Mouse (Mus musculus) hindbrain, postnatal 0 days (tissue): ENCODE results near the gene BC048507. TPM values are rescaled to one million over a fixed set of nuclear protein-coding genes. Genes with fewer than 3 reads are reported as not detected.
A peak's percentile ranks its signal among the peaks of the same experiment; 100 is the strongest.
"Not testable (repeated sequence)": the region's sequence is repeated elsewhere in the genome, so short reads cannot be mapped to it uniquely, and the experiment has no call there.

Experiments used
- ATAC-seq: fragments of 200-750 bp; cut with Nextera tagmentation; 2 replicates; pipeline ENCODE4 v1.8.0; 2017; ENCODE audit warnings: mild to moderate bottlenecking, moderate TSS enrichment, moderate library complexity
- DNase-seq: peaks from one replicate; pipeline ENCODE4 v3.0.0-alpha.2; 2015; ENCODE audit warnings: low spot score
- H3K27ac ChIP-seq: fragments of 300-500 bp; sonication (generic); 2 replicates; pipeline ENCODE4 v1.5.1; 2014; ENCODE audit warnings: mild to moderate bottlenecking
- H3K27me3 ChIP-seq: fragments of 300-500 bp; sonication (generic); 2 replicates; pipeline ENCODE4 v1.6.1; 2014; ENCODE audit warnings: low read length, mixed read lengths; ENCODE audit not compliant: insufficient read depth
- H3K36me3 ChIP-seq: fragments of 300-500 bp; sonication (generic); 2 replicates; pipeline ENCODE4 v1.6.1; 2014; ENCODE audit warnings: low read length, mixed read lengths; ENCODE audit not compliant: insufficient read depth
- H3K4me1 ChIP-seq: fragments of 300-500 bp; sonication (generic); 2 replicates; pipeline ENCODE4 v1.6.1; 2014; ENCODE audit warnings: antibody characterized with exemption, low read length, mixed read lengths; ENCODE audit not compliant: insufficient read depth
- H3K4me2 ChIP-seq: fragments of 300-500 bp; sonication (generic); 2 replicates; pipeline ENCODE4 v1.6.1; 2014; ENCODE audit warnings: low read depth, mild to moderate bottlenecking, low read length, moderate library complexity, mixed read lengths
- H3K4me3 ChIP-seq: fragments of 300-500 bp; sonication (generic); 2 replicates; pipeline ENCODE4 v1.5.1; 2014; ENCODE audit warnings: low read length
- H3K9ac ChIP-seq: fragments of 300-500 bp; sonication (generic); replicated peaks from 2 replicates; pipeline ENCODE4 v1.6.1; 2014; ENCODE audit warnings: mild to moderate bottlenecking, low read length, moderate library complexity, mixed read lengths
- H3K9me3 ChIP-seq: fragments of 300-500 bp; sonication (generic); 2 replicates; pipeline ENCODE4 v1.6.1; 2016; ENCODE audit warnings: low read length, mixed read lengths
- CTCF ChIP-seq: IDR thresholded peaks from 2 replicates; pipeline ENCODE4 v1.5.1; 2016; ENCODE audit warnings: antibody characterized with exemption, control low read depth, low read depth
- WGBS: fragments of 180-500 bp; shearing (Covaris S2); extraction: QIAGEN DNeasy Blood & Tissue Kit; methylation state at CpG from one replicate; pipeline ENCODE4 v1.1.7; 2014; 5-methylcytosine and 5-hydroxymethylcytosine counted together
- polyA plus RNA-seq: library from polyadenylated mRNA; unstranded; fragments of >200 nt; fragmentation: Nextera tagmentation; extraction: Ambion mirVana; gene quantifications from 2 replicates; pipeline ENCODE4 v1.2.1, GENCODE M21; 2015
- total RNA-seq: library from RNA; depleted of rRNA; stranded (reverse); fragments of >200 nt; gene quantifications from 2 replicates; pipeline ENCODE4 v1.2.3, GENCODE M21; 2014; rRNA removed

BC048507 gene
- total RNA-seq (not detected in 2 replicates), polyA plus RNA-seq (not detected in 2 replicates)

- 87% methylated on average over 11 of the region's 11 CpGs for WGBS
- Histone ChIP-seq H3K4me2 (no peak within 1 kb of the TSS), H3K4me3 (no peak within 1 kb of the TSS), H3K27me3 (no peaks in the 10 kb centered on the region), H3K9me3 (no peaks in the 10 kb centered on the region), H3K4me1 (no peaks in the 10 kb centered on the region), H3K36me3 (no peaks in the 10 kb centered on the region), H3K9ac (no peak within 1 kb of the TSS), H3K27ac (no peak within 1 kb of the TSS)
- TF ChIP-seq CTCF = no peak
- DNase-seq (no peak), ATAC-seq (no peak)
Measured at GRCm38 (mm10) chr13:67863026-67863425, at the start of gene BC048507. Gene BC048507 (plus strand): TSS chr13:67863326.

- no peaks in the 10 kb centered on the region for H3K27me3 ChIP-seq
- DNase-seq (peak; percentile 90), ATAC-seq (peak; percentile 96)
- peak within 1 kb of the TSS; percentile 88 for H3K27ac ChIP-seq
- 0 out of 2 replicates have a peak, but pooled peaks cover 3% of the 10 kb centered on the region for H3K36me3 ChIP-seq
- H3K9me3 ChIP-seq = peaks cover 5% of the 10 kb centered on the region; the same call in 1 of the 2 replicates
- H3K9ac ChIP-seq = peak within 1 kb of the TSS; percentile 63
- H3K4me3 ChIP-seq = peak within 1 kb of the TSS; percentile 86
- H3K4me1 ChIP-seq = no peaks in the 10 kb centered on the region
- H3K4me2 ChIP-seq = peak within 1 kb of the TSS; percentile 85
- 3% methylated on average over 31 of the region's 31 CpGs for WGBS
- no peak for TF ChIP-seq CTCF
Measured at GRCm38 (mm10) chr13:67813710-67814660, 49.1 kb upstream of the BC048507 start, which contains the start of gene Zfp273. Gene Zfp273 (plus strand): TSS chr13:67813740.

- Histone ChIP-seq H3K27ac (no peak overlapping the region), H3K9me3 (peaks cover 5% of the 10 kb centered on the region; the same call in 1 of the 2 replicates), H3K27me3 (no peaks in the 10 kb centered on the region), H3K4me2 (no peak overlapping the region), H3K36me3 (0 out of 2 replicates have a peak, but pooled peaks cover 3% of the 10 kb centered on the region), H3K4me3 (no peak overlapping the region), H3K9ac (no peak overlapping the region), H3K4me1 (no peaks in the 10 kb centered on the region)
- DNase-seq = no peak
- 88% methylated on average over 1 of the region's 1 CpGs for WGBS
- no peak for TF ChIP-seq CTCF
- no peak for ATAC-seq
Measured at GRCm38 (mm10) chr13:67818636-67819035, 44.5 kb upstream of the BC048507 start.

GRCm38 (mm10) chr13:67830911-67831336 is 32.2 kb upstream of the BC048507 start, which contains the start of gene Gm10037:
Gene Gm10037 (plus strand): TSS chr13:67831106.
- DNase-seq = peak; percentile 91
- Histone ChIP-seq H3K36me3 (no peaks in the 10 kb centered on the region), H3K27ac (no peak within 1 kb of the TSS), H3K4me1 (no peaks in the 10 kb centered on the region), H3K4me2 (peak within 1 kb of the TSS; percentile 70), H3K9ac (peak within 1 kb of the TSS; percentile 59), H3K9me3 (peaks cover 6% of the 10 kb centered on the region; the same call in 1 of the 2 replicates), H3K4me3 (peak within 1 kb of the TSS; percentile 61), H3K27me3 (no peaks in the 10 kb centered on the region)
- 3% methylated on average over 14 of the region's 14 CpGs for WGBS
- TF ChIP-seq CTCF = no peak
- peak; percentile 85 for ATAC-seq

- H3K27ac ChIP-seq, DNase-seq: not testable (repeated sequence)
- peak; percentile 82 for ATAC-seq
Measured at GRCm38 (mm10) chr13:67833137-67833536, 30.0 kb upstream of the BC048507 start.

GRCm38 (mm10) chr13:67843775-67844118 is 19.4 kb upstream of the BC048507 start:
- peak overlapping the region; percentile 17; the same call in 1 of the 2 replicates for H3K27ac ChIP-seq
- ATAC-seq (no peak; the same call in 1 of the 2 replicates), DNase-seq (no peak)
- peak overlapping the region; percentile 62 for H3K4me2 ChIP-seq
- no peaks in the 10 kb centered on the region for H3K9me3 ChIP-seq
- no peak for TF ChIP-seq CTCF
- H3K4me1 ChIP-seq = no peaks in the 10 kb centered on the region
- WGBS = 35% methylated on average over 6 of the region's 6 CpGs
- H3K9ac ChIP-seq = peak overlapping the region; percentile 28; the same call in 1 of the 2 replicates
- no peaks in the 10 kb centered on the region for H3K27me3 ChIP-seq
- no peaks in the 10 kb centered on the region for H3K36me3 ChIP-seq
- peak overlapping the region; percentile 39 for H3K4me3 ChIP-seq

More at GRCm38 (mm10) chr13:67833137-67833536, 30.0 kb upstream of the BC048507 start:
- not testable (repeated sequence) for H3K27me3 ChIP-seq, H3K4me3 ChIP-seq, H3K9ac ChIP-seq, H3K9me3 ChIP-seq, H3K4me1 ChIP-seq, H3K4me2 ChIP-seq, H3K36me3 ChIP-seq
- TF ChIP-seq CTCF = peak; percentile 56
